Mouse (Mus musculus) midbrain, embryonic 15.5 days (tissue): ENCODE results near the gene Prpf6. TPM values are rescaled to one million over a fixed set of nuclear protein-coding genes. Genes with fewer than 3 reads are reported as not detected.

Experiments used
- ATAC-seq: fragments of 200-750 bp; cut with Nextera tagmentation; replicated peaks from 2 replicates; pipeline ENCODE4 v1.8.0; 2017; ENCODE audit warnings: moderate TSS enrichment
- H3K27ac ChIP-seq: fragments of 300-500 bp; sonication (generic); 2 replicates; pipeline ENCODE4 v1.5.1; 2015; ENCODE audit warnings: mild to moderate bottlenecking, inconsistent platforms
- H3K27me3 ChIP-seq: fragments of 300-500 bp; sonication (generic); replicated peaks from 2 replicates; pipeline ENCODE4 v1.6.1; 2015; ENCODE audit warnings: inconsistent platforms
- H3K36me3 ChIP-seq: fragments of 300-500 bp; sonication (generic); replicated peaks from 2 replicates; pipeline ENCODE4 v1.6.1; 2015; ENCODE audit warnings: inconsistent platforms
- H3K4me1 ChIP-seq: fragments of 300-500 bp; sonication (generic); 2 replicates; pipeline ENCODE4 v1.6.1; 2015; ENCODE audit warnings: inconsistent platforms
- H3K4me2 ChIP-seq: fragments of 300-500 bp; sonication (generic); 2 replicates; pipeline ENCODE4 v1.6.1; 2015; ENCODE audit warnings: inconsistent platforms, mild to moderate bottlenecking, moderate library complexity
- H3K4me3 ChIP-seq: fragments of 300-500 bp; sonication (generic); 2 replicates; pipeline ENCODE4 v1.5.1; 2015; ENCODE audit warnings: mild to moderate bottlenecking, inconsistent platforms
- H3K9ac ChIP-seq: fragments of 300-500 bp; sonication (generic); 2 replicates; pipeline ENCODE4 v1.6.1; 2015; ENCODE audit warnings: mild to moderate bottlenecking, inconsistent platforms
- H3K9me3 ChIP-seq: fragments of 300-500 bp; sonication (generic); 2 replicates; pipeline ENCODE4 v1.6.1; 2016; ENCODE audit warnings: inconsistent platforms
- WGBS: fragments of 180-500 bp; shearing (Covaris S2); methylation state at CpG from one replicate; pipeline ENCODE4 v1.1.7; 2015; ENCODE audit warnings: mixed read lengths; 5-methylcytosine and 5-hydroxymethylcytosine counted together
- polyA plus RNA-seq: library from polyadenylated mRNA; unstranded; fragments of >200 nt; fragmentation: Nextera tagmentation; extraction: Ambion mirVana; gene quantifications from 2 replicates; pipeline ENCODE4 v1.2.1, GENCODE M21; 2015

Gene Prpf6
- polyA plus RNA-seq, 1 experiment from 2014 or later = 68.4 TPM

- Histone ChIP-seq H3K4me2 (no peak overlapping the region), H3K36me3 (peaks cover 20% of the 10 kb centered on the region; the same call in 1 of the 2 replicates), H3K4me1 (peaks cover 6% of the 10 kb centered on the region), H3K9me3 (no peaks in the 10 kb centered on the region), H3K27ac (no peak overlapping the region), H3K9ac (no peak overlapping the region), H3K27me3 (no peaks in the 10 kb centered on the region), H3K4me3 (no peak overlapping the region)
- no peak for ATAC-seq
- WGBS = 92% methylated on average over 8 of the region's 8 CpGs
Observed at GRCm38 (mm10) chr2:181687586-181687985, 95.9 kb downstream of the Prpf6 start.

GRCm38 (mm10) chr2:181689466-181690160 lies 97.9 kb downstream of the Prpf6 start:
- no peaks in the 10 kb centered on the region for H3K9me3 ChIP-seq
- H3K36me3 ChIP-seq = peaks cover 20% of the 10 kb centered on the region; the same call in 1 of the 2 replicates
- ATAC-seq = no peak
- WGBS = 92% methylated on average over 10 of the region's 10 CpGs
- H3K4me3 ChIP-seq = no peak overlapping the region
- H3K27ac ChIP-seq = no peak overlapping the region
- H3K9ac ChIP-seq = no peak overlapping the region
- no peak overlapping the region for H3K4me2 ChIP-seq
- no peaks in the 10 kb centered on the region for H3K27me3 ChIP-seq
- H3K4me1 ChIP-seq = peaks cover 19% of the 10 kb centered on the region

GRCm38 (mm10) chr2:181691083-181691482 lies 99.4 kb downstream of the Prpf6 start:
- no peak for ATAC-seq
- no peaks in the 10 kb centered on the region for H3K9me3 ChIP-seq
- no peak overlapping the region for H3K4me3 ChIP-seq
- peaks cover 19% of the 10 kb centered on the region for H3K4me1 ChIP-seq
- H3K27ac ChIP-seq = no peak overlapping the region
- H3K27me3 ChIP-seq = no peaks in the 10 kb centered on the region
- no peak overlapping the region for H3K4me2 ChIP-seq
- 85% methylated on average over 6 of the region's 6 CpGs for WGBS
- peaks cover 11% of the 10 kb centered on the region; the same call in 1 of the 2 replicates for H3K36me3 ChIP-seq
- H3K9ac ChIP-seq = no peak overlapping the region

- Histone ChIP-seq H3K27ac (no peak overlapping the region), H3K36me3 (peaks cover 7% of the 10 kb centered on the region; the same call in 1 of the 2 replicates), H3K4me2 (no peak overlapping the region), H3K4me3 (no peak overlapping the region), H3K27me3 (no peaks in the 10 kb centered on the region), H3K9ac (no peak overlapping the region), H3K9me3 (no peaks in the 10 kb centered on the region), H3K4me1 (peaks cover 19% of the 10 kb centered on the region)
- no peak for ATAC-seq
- 87% methylated on average over 4 of the region's 4 CpGs for WGBS
Observed at GRCm38 (mm10) chr2:181691571-181691970, 99.9 kb downstream of the Prpf6 start.

GRCm38 (mm10) chr2:181692304-181692703 lies 100.6 kb downstream of the Prpf6 start:
- Histone ChIP-seq H3K27me3 (no peaks in the 10 kb centered on the region), H3K27ac (no peak overlapping the region), H3K4me1 (peaks cover 19% of the 10 kb centered on the region), H3K36me3 (peaks cover 7% of the 10 kb centered on the region; the same call in 1 of the 2 replicates), H3K9ac (0 out of 2 replicates have a peak overlapping the region, but pooled peaks have one; percentile 86), H3K9me3 (no peaks in the 10 kb centered on the region), H3K4me2 (peak overlapping the region; percentile 96), H3K4me3 (peak overlapping the region; percentile 70; the same call in 1 of the 2 replicates)
- ATAC-seq = no peak
- 94% methylated on average over 3 of the region's 3 CpGs for WGBS

- 0% methylated on average over 75 of the region's 75 CpGs for WGBS
- Histone ChIP-seq H3K9ac (peak within 1 kb of the TSS; percentile 86), H3K27ac (peak within 1 kb of the TSS; percentile 79), H3K27me3 (no peaks in the 10 kb centered on the region), H3K36me3 (peaks cover 4% of the 10 kb centered on the region; the same call in 1 of the 2 replicates), H3K4me3 (peak within 1 kb of the TSS; percentile 70), H3K4me2 (peak within 1 kb of the TSS; percentile 96), H3K9me3 (no peaks in the 10 kb centered on the region), H3K4me1 (peaks cover 19% of the 10 kb centered on the region)
- ATAC-seq = peak; percentile 88
Observed at GRCm38 (mm10) chr2:181693339-181694280, 101.9 kb downstream of the Prpf6 start, which contains the start of gene Rgs19. Gene Rgs19 (minus strand): TSS chr2:181693977.

- H3K4me2 ChIP-seq = peak overlapping the region; percentile 96
- no peaks in the 10 kb centered on the region for H3K36me3 ChIP-seq
- no peak overlapping the region; the same call in 1 of the 2 replicates for H3K4me3 ChIP-seq
- H3K27ac ChIP-seq = no peak overlapping the region
- H3K9me3 ChIP-seq = no peaks in the 10 kb centered on the region
- ATAC-seq = no peak
- no peaks in the 10 kb centered on the region for H3K27me3 ChIP-seq
- H3K4me1 ChIP-seq = peaks cover 19% of the 10 kb centered on the region
- H3K9ac ChIP-seq = no peak overlapping the region
- WGBS = 83% methylated on average over 3 of the region's 3 CpGs
Observed at GRCm38 (mm10) chr2:181694581-181694980, 102.9 kb downstream of the Prpf6 start.

GRCm38 (mm10) chr2:181695776-181696175 lies 104.1 kb downstream of the Prpf6 start:
- Histone ChIP-seq H3K27me3 (no peaks in the 10 kb centered on the region), H3K36me3 (no peaks in the 10 kb centered on the region), H3K4me2 (no peak overlapping the region), H3K9ac (no peak overlapping the region), H3K4me1 (peaks cover 19% of the 10 kb centered on the region), H3K27ac (no peak overlapping the region), H3K4me3 (no peak overlapping the region), H3K9me3 (no peaks in the 10 kb centered on the region)
- WGBS = 77% methylated on average over 1 of the region's 1 CpGs
- ATAC-seq = no peak

GRCm38 (mm10) chr2:181696801-181697420 lies 105.2 kb downstream of the Prpf6 start:
- no peak overlapping the region for H3K4me2 ChIP-seq
- no peaks in the 10 kb centered on the region for H3K27me3 ChIP-seq
- H3K9me3 ChIP-seq = no peaks in the 10 kb centered on the region
- peaks cover 19% of the 10 kb centered on the region for H3K4me1 ChIP-seq
- no peaks in the 10 kb centered on the region for H3K36me3 ChIP-seq
- no peak overlapping the region for H3K9ac ChIP-seq
- ATAC-seq = no peak
- no peak overlapping the region for H3K27ac ChIP-seq
- H3K4me3 ChIP-seq = no peak overlapping the region
- WGBS = 79% methylated on average over 33 of the region's 33 CpGs

GRCm38 (mm10) chr2:181698241-181698640 lies 106.6 kb downstream of the Prpf6 start, which contains the start of gene Lkaaear1:
Gene Lkaaear1 (minus strand): TSS chr2:181698442.
- Histone ChIP-seq H3K36me3 (no peaks in the 10 kb centered on the region), H3K4me3 (no peak within 1 kb of the TSS), H3K4me1 (peaks cover 6% of the 10 kb centered on the region), H3K4me2 (no peak within 1 kb of the TSS), H3K9me3 (no peaks in the 10 kb centered on the region), H3K27me3 (no peaks in the 10 kb centered on the region), H3K27ac (no peak within 1 kb of the TSS), H3K9ac (no peak within 1 kb of the TSS)
- no peak for ATAC-seq
- 38% methylated on average over 5 of the region's 5 CpGs for WGBS
